Mouse (Mus musculus): Measurements from ENCODE around the gene Sorcs2. TPM values are rescaled to one million over a fixed set of nuclear protein-coding genes. Genes with fewer than 3 reads are reported as not detected.

Sorcs2 gene
- polyA plus RNA-seq, 1 experiment = 5.7 TPM

- no peaks in the 10 kb centered on the region for H3K36me3 ChIP-seq (ENCODE audit: control insufficient read depth, insufficient read depth, low read length)
- no peak overlapping the region for H3K4me3 ChIP-seq (ENCODE audit: control insufficient read depth, insufficient read depth, low read length)
- DNase-seq = no peak
- no peak overlapping the region for H3K27ac ChIP-seq (ENCODE audit: control insufficient read depth, insufficient read depth, low read length)
- H3K27me3 ChIP-seq (ENCODE audit: control insufficient read depth, insufficient read depth, low read length) = no peaks in the 10 kb centered on the region
- WGBS = 88% methylated on average over 8 of the region's 8 CpGs
- TF ChIP-seq POLR2A (IDR thresholded peaks at IDR 0.05; ENCODE audit: control insufficient read depth, extremely low read depth, insufficient read depth, low read length, poor library complexity) (no peak), CTCF (IDR thresholded peaks at IDR 0.05; ENCODE audit: borderline replicate concordance, control insufficient read depth, extremely low read depth, insufficient read depth, low read length, poor library complexity) (no peak)
- H3K4me1 ChIP-seq (replicated peaks; ENCODE audit: control insufficient read depth, insufficient read depth, low read length) = no peaks in the 10 kb centered on the region
Measured at GRCm38 (mm10) chr5:36067651-36068181, 330.2 kb downstream of the Sorcs2 start.

- TF ChIP-seq POLR2A (IDR thresholded peaks at IDR 0.05; ENCODE audit: control insufficient read depth, extremely low read depth, insufficient read depth, low read length, poor library complexity) (no peak), CTCF (IDR thresholded peaks at IDR 0.05; ENCODE audit: borderline replicate concordance, control insufficient read depth, extremely low read depth, insufficient read depth, low read length, poor library complexity) (no peak)
- no peak overlapping the region for H3K4me3 ChIP-seq (ENCODE audit: control insufficient read depth, insufficient read depth, low read length)
- WGBS = 94% methylated on average over 14 of the region's 14 CpGs
- no peaks in the 10 kb centered on the region for H3K27me3 ChIP-seq (ENCODE audit: control insufficient read depth, insufficient read depth, low read length)
- H3K4me1 ChIP-seq (replicated peaks; ENCODE audit: control insufficient read depth, insufficient read depth, low read length) = no peaks in the 10 kb centered on the region
- H3K27ac ChIP-seq (ENCODE audit: control insufficient read depth, insufficient read depth, low read length) = no peak overlapping the region
- no peak for DNase-seq
- H3K36me3 ChIP-seq (ENCODE audit: control insufficient read depth, insufficient read depth, low read length) = no peaks in the 10 kb centered on the region
Measured at GRCm38 (mm10) chr5:36057804-36058322, 340.1 kb downstream of the Sorcs2 start.

- no peaks in the 10 kb centered on the region for H3K27me3 ChIP-seq (ENCODE audit: control insufficient read depth, insufficient read depth, low read length)
- no peak overlapping the region for H3K27ac ChIP-seq (ENCODE audit: control insufficient read depth, insufficient read depth, low read length)
- TF ChIP-seq POLR2A (IDR thresholded peaks at IDR 0.05; ENCODE audit: control insufficient read depth, extremely low read depth, insufficient read depth, low read length, poor library complexity) = no peak
- TF ChIP-seq CTCF (IDR thresholded peaks at IDR 0.05; ENCODE audit: borderline replicate concordance, control insufficient read depth, extremely low read depth, insufficient read depth, low read length, poor library complexity) = no peak
- no peak for DNase-seq
- H3K4me3 ChIP-seq (ENCODE audit: control insufficient read depth, insufficient read depth, low read length) = no peak overlapping the region
- WGBS = 99% methylated on average over 2 of the region's 2 CpGs
- no peaks in the 10 kb centered on the region for H3K4me1 ChIP-seq (replicated peaks; ENCODE audit: control insufficient read depth, insufficient read depth, low read length)
- no peaks in the 10 kb centered on the region for H3K36me3 ChIP-seq (ENCODE audit: control insufficient read depth, insufficient read depth, low read length)
Measured at GRCm38 (mm10) chr5:36056921-36057320, 341.0 kb downstream of the Sorcs2 start.

GRCm38 (mm10) chr5:36055876-36056275 lies 342.1 kb downstream of the Sorcs2 start:
- Histone ChIP-seq H3K36me3 (ENCODE audit: control insufficient read depth, insufficient read depth, low read length) (no peaks in the 10 kb centered on the region), H3K27ac (ENCODE audit: control insufficient read depth, insufficient read depth, low read length) (no peak overlapping the region), H3K27me3 (ENCODE audit: control insufficient read depth, insufficient read depth, low read length) (no peaks in the 10 kb centered on the region), H3K4me3 (ENCODE audit: control insufficient read depth, insufficient read depth, low read length) (no peak overlapping the region), H3K4me1 (replicated peaks; ENCODE audit: control insufficient read depth, insufficient read depth, low read length) (no peaks in the 10 kb centered on the region)
- no peak for TF ChIP-seq CTCF (IDR thresholded peaks at IDR 0.05; ENCODE audit: borderline replicate concordance, control insufficient read depth, extremely low read depth, insufficient read depth, low read length, poor library complexity)
- TF ChIP-seq POLR2A (IDR thresholded peaks at IDR 0.05; ENCODE audit: control insufficient read depth, extremely low read depth, insufficient read depth, low read length, poor library complexity) = no peak
- WGBS = 95% methylated on average over 14 of the region's 14 CpGs
- DNase-seq = no peak

- Histone ChIP-seq H3K27me3 (ENCODE audit: control insufficient read depth, insufficient read depth, low read length) (no peaks in the 10 kb centered on the region), H3K4me1 (replicated peaks; ENCODE audit: control insufficient read depth, insufficient read depth, low read length) (no peaks in the 10 kb centered on the region), H3K27ac (ENCODE audit: control insufficient read depth, insufficient read depth, low read length) (no peak overlapping the region), H3K36me3 (ENCODE audit: control insufficient read depth, insufficient read depth, low read length) (no peaks in the 10 kb centered on the region), H3K4me3 (ENCODE audit: control insufficient read depth, insufficient read depth, low read length) (no peak overlapping the region)
- TF ChIP-seq CTCF (IDR thresholded peaks at IDR 0.05; ENCODE audit: borderline replicate concordance, control insufficient read depth, extremely low read depth, insufficient read depth, low read length, poor library complexity) (no peak), POLR2A (IDR thresholded peaks at IDR 0.05; ENCODE audit: control insufficient read depth, extremely low read depth, insufficient read depth, low read length, poor library complexity) (no peak)
- WGBS = 80% methylated on average over 3 of the region's 3 CpGs
- DNase-seq = no peak
Measured at GRCm38 (mm10) chr5:36054498-36054897, 343.4 kb downstream of the Sorcs2 start.

GRCm38 (mm10) chr5:36043154-36043553 lies 354.8 kb downstream of the Sorcs2 start:
- WGBS = 92% methylated on average over 2 of the region's 2 CpGs

GRCm38 (mm10) chr5:36041756-36042155 lies 356.2 kb downstream of the Sorcs2 start:
- Histone ChIP-seq H3K27me3 (ENCODE audit: control insufficient read depth, insufficient read depth, low read length) (no peaks in the 10 kb centered on the region), H3K27ac (ENCODE audit: control insufficient read depth, insufficient read depth, low read length) (no peak overlapping the region), H3K4me3 (ENCODE audit: control insufficient read depth, insufficient read depth, low read length) (no peak overlapping the region), H3K4me1 (replicated peaks; ENCODE audit: control insufficient read depth, insufficient read depth, low read length) (no peaks in the 10 kb centered on the region), H3K36me3 (ENCODE audit: control insufficient read depth, insufficient read depth, low read length) (no peaks in the 10 kb centered on the region)
- no peak for TF ChIP-seq CTCF (IDR thresholded peaks at IDR 0.05; ENCODE audit: borderline replicate concordance, control insufficient read depth, extremely low read depth, insufficient read depth, low read length, poor library complexity)
- TF ChIP-seq POLR2A (IDR thresholded peaks at IDR 0.05; ENCODE audit: control insufficient read depth, extremely low read depth, insufficient read depth, low read length, poor library complexity) = no peak
- DNase-seq = no peak
- WGBS = 77% methylated on average over 6 of the region's 6 CpGs

More at GRCm38 (mm10) chr5:36043154-36043553, 354.8 kb downstream of the Sorcs2 start:
- Histone ChIP-seq H3K4me1 (replicated peaks; ENCODE audit: control insufficient read depth, insufficient read depth, low read length) (no peaks in the 10 kb centered on the region), H3K4me3 (ENCODE audit: control insufficient read depth, insufficient read depth, low read length) (no peak overlapping the region), H3K27me3 (ENCODE audit: control insufficient read depth, insufficient read depth, low read length) (no peaks in the 10 kb centered on the region), H3K36me3 (ENCODE audit: control insufficient read depth, insufficient read depth, low read length) (no peaks in the 10 kb centered on the region), H3K27ac (ENCODE audit: control insufficient read depth, insufficient read depth, low read length) (no peak overlapping the region)
- TF ChIP-seq CTCF (IDR thresholded peaks at IDR 0.05; ENCODE audit: borderline replicate concordance, control insufficient read depth, extremely low read depth, insufficient read depth, low read length, poor library complexity) = no peak
- TF ChIP-seq POLR2A (IDR thresholded peaks at IDR 0.05; ENCODE audit: control insufficient read depth, extremely low read depth, insufficient read depth, low read length, poor library complexity) = no peak
- DNase-seq = no peak

All from thymus, adult 2 months (tissue).